Mouse (Mus musculus): ENCODE data around the gene Dclre1a. TPM values are rescaled to one million over a fixed set of nuclear protein-coding genes. Genes with fewer than 3 reads are reported as not detected.
A peak's percentile ranks its signal among the peaks of the same experiment; 100 is the strongest.

Dclre1a gene
- polyA plus RNA-seq, 1 experiment, result 5.7 TPM

DNA sequence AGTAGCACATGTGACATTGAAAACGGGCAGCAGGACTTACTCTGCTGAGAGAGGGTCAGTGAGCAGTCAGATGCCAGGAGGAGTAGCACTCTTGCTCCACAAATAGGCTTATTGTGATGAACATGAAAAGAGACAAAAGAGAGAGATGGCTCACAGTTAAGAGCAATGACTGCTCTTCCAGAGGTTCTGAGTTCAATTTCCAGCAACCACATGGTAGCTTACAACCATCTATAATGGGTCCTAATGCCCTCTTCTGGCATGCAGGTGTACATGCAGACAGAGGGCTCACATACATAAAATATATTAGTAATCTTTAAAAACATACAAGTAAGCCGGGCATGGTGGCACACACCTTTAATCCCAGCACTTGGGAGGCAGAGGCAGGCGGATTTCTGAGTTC lies 5.2 kb upstream of the Dclre1a start:
- no peak overlapping the region for H3K27ac ChIP-seq (ENCODE audit: insufficient read depth, low read depth, low read length)
- no peak overlapping the region for H3K4me3 ChIP-seq (ENCODE audit: insufficient read depth, low read depth, low read length)
- no peaks in the 10 kb centered on the region for H3K27me3 ChIP-seq (replicated peaks; ENCODE audit: control insufficient read depth, insufficient read depth, low read length)
- H3K36me3 ChIP-seq (ENCODE audit: control insufficient read depth, insufficient read depth, low read length), result peaks cover 1% of the 10 kb centered on the region; the same call in 1 of the 2 replicates
- no peak for DNase-seq
- peaks cover 5% of the 10 kb centered on the region; the same call in 1 of the 2 replicates for H3K4me1 ChIP-seq (ENCODE audit: control insufficient read depth, insufficient read depth, low read length)
- 94% methylated on average over 3 of the region's 3 CpGs for WGBS
- TF ChIP-seq POLR2A (IDR thresholded peaks at IDR 0.05; ENCODE audit: low read depth, low read length), result no peak
- TF ChIP-seq CTCF (conservative IDR thresholded peaks at IDR 0.05; ENCODE audit: insufficient read depth, insufficient read length, low read depth, low read length), result no peak

- H3K4me1 ChIP-seq (ENCODE audit: control insufficient read depth, insufficient read depth, low read length), result peaks cover 9% of the 10 kb centered on the region; the same call in 1 of the 2 replicates
- peaks cover 1% of the 10 kb centered on the region; the same call in 1 of the 2 replicates for H3K36me3 ChIP-seq (ENCODE audit: control insufficient read depth, insufficient read depth, low read length)
- no peak for TF ChIP-seq POLR2A (IDR thresholded peaks at IDR 0.05; ENCODE audit: low read depth, low read length)
- no peak for TF ChIP-seq CTCF (conservative IDR thresholded peaks at IDR 0.05; ENCODE audit: insufficient read depth, insufficient read length, low read depth, low read length)
- DNase-seq, result peak; percentile 61
- WGBS, result 16% methylated on average over 18 of the region's 18 CpGs
- H3K27me3 ChIP-seq (replicated peaks; ENCODE audit: control insufficient read depth, insufficient read depth, low read length), result no peaks in the 10 kb centered on the region
- peak overlapping the region; percentile 99 for H3K4me3 ChIP-seq (ENCODE audit: insufficient read depth, low read depth, low read length)
- peak overlapping the region; percentile 98 for H3K27ac ChIP-seq (ENCODE audit: insufficient read depth, low read depth, low read length)
Observed at GRCm38 (mm10) chr19:56549033-56549680, 1.1 kb upstream of the Dclre1a start.

DNA sequence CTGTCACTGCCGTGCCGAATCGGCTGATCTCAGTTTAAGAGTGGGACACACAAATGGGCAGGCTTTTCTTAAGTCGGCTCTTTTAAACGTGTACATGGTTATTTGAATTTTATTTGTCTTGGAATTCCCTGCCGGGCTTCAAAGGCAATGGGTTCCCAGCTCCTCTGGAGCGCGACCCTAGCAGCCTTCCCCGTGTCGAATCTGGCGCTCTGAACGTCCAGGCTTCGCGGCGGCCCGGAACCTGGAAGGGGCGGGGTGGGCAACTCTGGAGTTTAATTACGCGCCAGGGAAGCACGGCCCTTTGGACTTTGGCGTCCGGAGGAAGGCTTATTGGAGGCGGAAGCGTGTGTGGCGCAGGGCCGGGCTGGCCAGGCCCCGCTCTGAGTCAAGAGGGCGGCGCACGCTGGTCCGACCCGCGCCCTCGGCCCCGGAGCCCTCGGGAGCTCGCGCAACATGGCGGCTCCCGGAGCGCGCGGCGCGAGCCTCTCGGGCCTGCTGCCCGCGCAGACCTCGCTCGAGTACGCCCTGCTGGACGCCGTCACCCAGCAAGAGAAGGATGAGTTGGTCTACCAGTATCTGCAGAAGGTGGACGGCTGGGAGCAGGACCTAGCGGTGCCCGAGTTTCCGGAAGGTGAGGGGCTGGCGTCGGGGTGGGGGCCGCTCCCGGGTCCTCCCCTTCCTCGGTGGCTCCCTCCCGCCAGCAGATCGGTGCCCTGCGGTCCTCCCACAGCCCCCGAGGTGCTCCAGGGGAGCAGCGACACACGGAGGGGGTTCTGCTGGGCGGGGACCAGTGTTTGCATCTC lies 409 bp upstream of the Dclre1a start, which contains the start of gene Nhlrc2:
TSS of gene Nhlrc2 (plus strand) at position 32 of the 803 bp plus-strand sequence.
- WGBS, result under 1% methylated on average over 69 of the region's 69 CpGs
- Histone ChIP-seq H3K4me1 (ENCODE audit: control insufficient read depth, insufficient read depth, low read length) (peaks cover 9% of the 10 kb centered on the region; the same call in 1 of the 2 replicates), H3K36me3 (ENCODE audit: control insufficient read depth, insufficient read depth, low read length) (peaks cover 1% of the 10 kb centered on the region; the same call in 1 of the 2 replicates), H3K27me3 (replicated peaks; ENCODE audit: control insufficient read depth, insufficient read depth, low read length) (no peaks in the 10 kb centered on the region), H3K4me3 (ENCODE audit: insufficient read depth, low read depth, low read length) (peak within 1 kb of the TSS; percentile 99), H3K27ac (ENCODE audit: insufficient read depth, low read depth, low read length) (peak within 1 kb of the TSS; percentile 98)
- peak; percentile 96 for DNase-seq
- no peak for TF ChIP-seq CTCF (conservative IDR thresholded peaks at IDR 0.05; ENCODE audit: insufficient read depth, insufficient read length, low read depth, low read length)

GRCm38 (mm10) chr19:56546031-56546430 lies 2.0 kb downstream of the Dclre1a start:
- H3K4me3 ChIP-seq (ENCODE audit: insufficient read depth, low read depth, low read length), result no peak overlapping the region
- no peaks in the 10 kb centered on the region for H3K27me3 ChIP-seq (replicated peaks; ENCODE audit: control insufficient read depth, insufficient read depth, low read length)
- H3K4me1 ChIP-seq (ENCODE audit: control insufficient read depth, insufficient read depth, low read length), result peaks cover 9% of the 10 kb centered on the region; the same call in 1 of the 2 replicates
- TF ChIP-seq POLR2A (IDR thresholded peaks at IDR 0.05; ENCODE audit: low read depth, low read length) (no peak), CTCF (conservative IDR thresholded peaks at IDR 0.05; ENCODE audit: insufficient read depth, insufficient read length, low read depth, low read length) (no peak)
- no peaks in the 10 kb centered on the region for H3K36me3 ChIP-seq (ENCODE audit: control insufficient read depth, insufficient read depth, low read length)
- no peak overlapping the region for H3K27ac ChIP-seq (ENCODE audit: insufficient read depth, low read depth, low read length)
- no peak for DNase-seq

DNA sequence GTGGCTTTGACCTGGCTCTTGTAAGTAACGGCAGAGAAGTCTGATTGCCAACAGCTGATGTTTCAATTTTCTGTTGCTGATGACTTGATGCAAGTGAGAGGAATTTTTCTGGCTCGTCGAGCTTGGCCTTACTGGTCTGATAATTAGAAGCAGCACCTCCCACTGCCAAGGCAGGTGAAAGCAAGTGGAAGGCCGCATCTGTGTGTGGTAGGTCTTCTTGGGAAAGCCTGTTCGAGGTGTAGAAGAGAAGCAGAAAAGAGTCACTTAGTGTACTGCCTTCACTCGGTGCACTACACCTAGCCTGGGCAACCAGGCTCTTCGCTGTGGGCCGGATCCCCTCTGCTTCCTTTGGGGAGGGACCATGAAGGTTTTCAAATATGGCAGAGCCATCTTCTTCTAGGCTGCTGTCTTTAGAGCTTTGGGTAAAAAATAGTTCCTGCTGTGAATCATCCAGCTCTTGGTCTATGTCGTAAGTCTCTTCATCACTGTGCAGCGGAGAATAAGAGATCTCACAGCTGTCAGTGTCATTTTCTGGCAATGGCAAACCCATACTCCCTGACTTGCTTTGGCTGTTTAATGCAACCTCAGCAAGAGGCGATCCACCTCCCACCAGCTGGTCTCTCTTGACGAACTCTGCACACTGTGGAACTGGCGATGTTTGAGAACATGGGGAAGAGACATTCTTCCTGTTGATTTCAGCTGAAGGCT lies 3.2 kb downstream of the Dclre1a start:
- H3K36me3 ChIP-seq (ENCODE audit: control insufficient read depth, insufficient read depth, low read length), result no peaks in the 10 kb centered on the region
- H3K4me3 ChIP-seq (ENCODE audit: insufficient read depth, low read depth, low read length), result no peak overlapping the region
- no peaks in the 10 kb centered on the region for H3K27me3 ChIP-seq (replicated peaks; ENCODE audit: control insufficient read depth, insufficient read depth, low read length)
- DNase-seq, result no peak
- peaks cover 9% of the 10 kb centered on the region; the same call in 1 of the 2 replicates for H3K4me1 ChIP-seq (ENCODE audit: control insufficient read depth, insufficient read depth, low read length)
- 82% methylated on average over 13 of the region's 13 CpGs for WGBS
- no peak overlapping the region for H3K27ac ChIP-seq (ENCODE audit: insufficient read depth, low read depth, low read length)
- TF ChIP-seq POLR2A (IDR thresholded peaks at IDR 0.05; ENCODE audit: low read depth, low read length) (no peak), CTCF (conservative IDR thresholded peaks at IDR 0.05; ENCODE audit: insufficient read depth, insufficient read length, low read depth, low read length) (no peak)

- H3K27ac ChIP-seq (ENCODE audit: insufficient read depth, low read depth, low read length), result no peak overlapping the region
- H3K27me3 ChIP-seq (replicated peaks; ENCODE audit: control insufficient read depth, insufficient read depth, low read length), result no peaks in the 10 kb centered on the region
- 93% methylated on average over 12 of the region's 12 CpGs for WGBS
- H3K4me3 ChIP-seq (ENCODE audit: insufficient read depth, low read depth, low read length), result no peak overlapping the region
- no peak for TF ChIP-seq POLR2A (IDR thresholded peaks at IDR 0.05; ENCODE audit: low read depth, low read length)
- no peak for TF ChIP-seq CTCF (conservative IDR thresholded peaks at IDR 0.05; ENCODE audit: insufficient read depth, insufficient read length, low read depth, low read length)
- no peaks in the 10 kb centered on the region for H3K36me3 ChIP-seq (ENCODE audit: control insufficient read depth, insufficient read depth, low read length)
- peaks cover 4% of the 10 kb centered on the region; the same call in 1 of the 2 replicates for H3K4me1 ChIP-seq (ENCODE audit: control insufficient read depth, insufficient read depth, low read length)
- no peak for DNase-seq
Observed at GRCm38 (mm10) chr19:56543320-56543719, 4.7 kb downstream of the Dclre1a start.
